Mouse (Mus musculus) erythroblast, adult 5-6 weeks (primary cell): ENCODE data around the gene Strc. TPM values are rescaled to one million over a fixed set of nuclear protein-coding genes. Genes with fewer than 3 reads are reported as not detected.
A peak's percentile ranks its signal among the peaks of the same experiment; 100 is the strongest.

Experiments
- ATAC-seq: replicated peaks from 2 replicates; pipeline ENCODE4 v1.8.0; 2016; ENCODE audit warnings: moderate number of reproducible peaks, mild to moderate bottlenecking, moderate TSS enrichment, inconsistent platforms; ENCODE audit not compliant: poor library complexity, low FRiP score, severe bottlenecking
- total RNA-seq, 2 experiments: library from RNA; stranded (forward) in 1 of 2; stranded (reverse) in 1 of 2; fragments of 150-400 nt in 1 of 2; fragments of 200-764, 138-1000 nt in 1 of 2; gene quantifications; 2 replicates each; pipeline versions ENCODE4 v1.2.3 to v1.2.4; 2015 to 2017; ENCODE audit warnings: low replicate concordance in 2 of 2

Gene Strc
- total RNA-seq, 2 experiments from 2014 or later: not detected

DNA sequence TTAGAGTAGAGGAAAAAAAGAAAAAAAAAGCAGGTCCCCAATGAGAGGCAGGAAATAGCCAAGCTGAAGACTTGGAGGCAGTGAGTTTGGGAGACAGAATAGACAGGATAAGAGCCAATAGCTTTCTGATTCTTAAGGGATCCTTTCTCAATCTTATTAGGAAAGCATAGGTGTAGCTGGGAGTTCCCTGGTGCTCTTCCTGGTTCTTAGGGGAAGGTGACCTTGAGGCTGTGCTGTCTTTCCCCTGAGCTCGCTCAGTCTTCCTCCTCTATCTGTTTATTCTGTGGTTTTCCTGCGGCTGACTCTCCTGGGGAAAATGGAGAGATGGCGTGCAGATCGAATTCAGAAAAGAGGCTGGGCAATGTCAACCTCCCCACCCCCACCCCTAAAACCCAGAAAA lies 29.0 kb downstream of the Strc start:
- ATAC-seq: no peak

DNA sequence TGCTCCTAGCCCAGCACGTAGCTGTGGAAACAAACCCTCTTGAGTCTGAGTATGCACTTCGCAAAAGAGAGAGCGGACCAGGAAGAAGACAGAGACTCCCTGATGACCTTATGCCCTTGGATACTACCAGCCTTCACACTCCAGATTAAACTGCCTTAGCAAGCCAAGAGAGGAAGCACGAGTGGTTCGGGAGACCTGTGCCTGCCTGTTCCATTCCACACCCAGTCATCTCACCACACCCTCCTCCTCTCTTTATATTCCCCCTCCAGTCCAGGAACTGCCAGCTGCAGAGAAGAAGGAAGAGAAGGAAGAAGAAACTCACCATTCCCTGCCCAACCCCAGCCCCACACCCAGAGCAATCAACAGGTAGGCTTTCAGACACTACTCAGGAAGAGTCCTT lies 29.5 kb downstream of the Strc start, which contains the start of gene Ckmt1:
Gene Ckmt1 (plus strand): TSS at position 221 of the 400 bp plus-strand sequence.
- no peak for ATAC-seq

DNA sequence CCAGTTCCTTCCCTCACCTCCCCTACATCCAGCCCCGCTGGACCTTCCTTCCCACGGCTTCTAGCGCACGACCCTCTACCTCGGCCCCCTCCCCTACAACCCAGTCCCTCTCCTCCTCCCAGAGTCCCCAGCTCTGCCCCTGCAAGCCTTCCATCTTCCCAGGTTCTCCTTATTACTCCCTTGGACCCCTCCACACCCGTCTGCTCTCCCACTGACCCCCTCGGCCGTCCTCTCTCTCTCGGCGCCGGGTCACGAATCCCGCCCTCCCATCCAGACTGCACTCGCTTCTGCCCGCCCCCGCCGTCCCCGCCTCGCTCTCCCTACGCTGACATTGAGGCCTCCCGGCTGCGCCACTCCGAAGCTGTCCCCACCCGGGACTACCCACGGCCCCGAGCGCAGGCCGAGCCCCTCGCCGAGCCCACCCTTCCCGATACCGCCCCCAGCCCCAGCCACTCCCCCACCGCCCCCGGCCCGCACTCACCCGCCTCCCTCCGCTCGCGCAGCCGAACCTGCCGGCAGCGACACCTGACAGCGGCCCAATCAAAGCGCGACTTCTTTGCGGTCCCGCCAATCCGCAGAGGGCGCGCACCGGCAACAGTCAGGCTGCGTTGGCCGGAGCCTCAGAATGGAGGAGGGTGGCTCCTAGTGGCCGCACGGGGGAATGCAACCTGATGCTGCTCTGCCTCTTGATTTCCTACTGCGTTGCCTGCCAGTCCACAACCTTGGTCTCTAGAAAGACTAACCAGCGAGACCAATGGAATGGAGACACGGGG lies 32.0 kb downstream of the Strc start, which contains the start of gene Ppip5k1:
Gene Ppip5k1 (minus strand): TSS at position 577 of the 773 bp plus-strand sequence.
- ATAC-seq: peak; percentile 96

DNA sequence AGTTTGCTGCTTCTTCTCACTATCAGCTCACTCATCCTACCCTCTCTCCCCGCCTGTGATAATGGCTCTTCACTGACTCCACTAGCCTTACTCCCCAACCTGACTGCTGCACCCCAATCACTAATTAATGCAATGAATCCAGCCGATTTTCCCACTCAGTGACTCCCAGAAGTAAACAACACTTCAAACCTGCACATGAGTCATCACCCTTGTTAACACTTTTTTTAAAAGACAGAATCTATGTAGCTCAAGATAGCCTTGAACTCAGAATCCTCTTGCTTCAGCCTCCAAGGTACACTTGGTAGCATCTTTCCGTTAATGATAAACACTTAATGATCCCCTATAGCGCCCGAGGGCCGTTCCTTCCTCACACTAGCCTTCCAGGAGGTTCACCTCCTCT lies 32.6 kb downstream of the Strc start:
- no peak for ATAC-seq

DNA sequence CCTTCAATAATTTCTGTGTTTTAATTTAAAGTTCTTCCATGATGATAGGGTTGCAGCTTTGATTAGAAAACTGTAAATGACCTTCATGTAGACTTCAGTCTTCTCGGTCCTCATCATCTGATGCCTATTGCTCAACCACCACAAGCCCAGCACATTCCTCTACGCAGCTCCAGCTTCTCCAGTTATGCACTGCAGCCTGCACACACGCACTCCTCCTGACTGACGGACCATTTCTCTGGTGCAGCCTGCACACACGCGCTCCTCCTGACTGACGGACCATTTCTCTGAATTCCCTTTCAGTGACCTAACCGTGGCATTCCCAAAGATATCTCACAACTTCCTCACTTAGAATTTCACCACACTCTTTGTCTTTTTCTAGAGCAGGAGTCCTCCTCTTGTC lies 33.8 kb downstream of the Strc start:
- no peak for ATAC-seq

DNA sequence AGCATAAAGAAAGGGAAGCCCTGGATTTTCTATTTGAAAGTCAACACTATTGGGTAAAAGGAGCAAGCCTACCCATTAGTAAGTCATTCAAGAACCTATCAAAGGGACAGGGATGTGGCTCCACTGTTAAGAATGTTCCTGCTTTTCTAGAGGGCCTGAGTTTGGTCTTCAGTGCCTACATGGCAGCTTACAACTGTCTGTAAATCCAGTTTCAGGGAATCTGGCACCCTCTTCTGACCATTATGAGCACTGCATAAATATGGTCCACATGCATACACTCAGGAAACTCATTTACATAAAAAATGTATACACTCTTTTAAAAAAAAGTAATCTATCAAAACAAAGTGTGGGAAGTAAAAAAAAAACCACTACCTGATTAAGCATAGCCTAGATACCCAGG lies 47.9 kb downstream of the Strc start:
- no peak for ATAC-seq

DNA sequence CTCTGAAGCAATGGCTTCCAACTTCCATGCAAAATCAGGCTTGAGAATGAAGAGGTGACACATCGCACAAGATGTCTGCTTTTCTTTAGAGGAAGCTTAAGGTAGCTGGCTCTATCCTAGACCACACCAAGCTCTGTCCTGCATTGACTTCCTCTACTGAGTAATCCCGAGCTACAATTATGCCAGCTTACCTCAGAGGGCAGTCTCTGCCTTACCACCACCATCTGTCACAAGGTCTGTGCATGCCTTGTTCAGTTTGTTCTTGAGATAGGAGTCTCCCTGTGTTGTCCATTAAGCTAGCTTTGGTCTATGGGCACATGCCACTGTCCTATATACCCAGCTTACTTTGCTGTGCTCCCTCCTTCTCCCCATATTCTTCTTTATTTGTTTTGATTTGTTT lies 57.5 kb downstream of the Strc start:
- no peak for ATAC-seq

DNA sequence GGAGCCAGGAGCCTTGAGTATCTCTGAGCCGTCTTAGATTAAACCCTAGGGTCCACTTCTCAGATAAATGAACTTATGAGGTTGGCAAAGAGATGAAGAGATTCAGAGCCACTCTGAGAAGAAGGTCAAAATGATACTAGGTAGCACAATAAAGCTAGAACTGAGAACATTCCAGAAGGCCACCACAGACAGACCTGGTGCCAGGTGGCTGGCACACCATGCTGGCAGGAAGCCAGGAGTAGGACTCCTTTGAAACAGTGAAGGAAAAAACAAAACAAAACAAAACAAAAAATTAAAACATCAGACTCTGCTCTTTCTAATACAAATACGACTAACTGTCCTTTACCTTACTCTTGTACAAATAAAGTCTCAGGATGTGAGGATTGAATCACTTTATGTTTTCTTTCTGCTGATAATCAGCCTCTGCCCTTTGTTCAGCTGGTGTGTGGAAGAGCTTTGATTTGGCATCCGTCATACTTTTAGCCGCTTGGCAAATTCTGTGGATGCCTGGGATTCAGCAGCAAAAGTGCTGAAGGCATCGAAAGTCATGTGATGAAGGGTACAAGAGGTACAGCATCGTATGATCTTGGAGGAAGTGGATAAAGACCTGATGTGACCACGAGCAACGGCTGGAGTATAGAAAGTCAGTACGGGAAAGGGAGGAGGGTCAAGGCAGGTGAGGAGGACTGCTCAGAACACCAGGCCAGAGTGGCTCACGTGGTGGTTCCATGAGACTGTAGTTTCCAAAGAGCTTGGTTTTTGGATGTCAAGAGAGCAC lies 63.1 kb downstream of the Strc start:
- ATAC-seq: no peak

DNA sequence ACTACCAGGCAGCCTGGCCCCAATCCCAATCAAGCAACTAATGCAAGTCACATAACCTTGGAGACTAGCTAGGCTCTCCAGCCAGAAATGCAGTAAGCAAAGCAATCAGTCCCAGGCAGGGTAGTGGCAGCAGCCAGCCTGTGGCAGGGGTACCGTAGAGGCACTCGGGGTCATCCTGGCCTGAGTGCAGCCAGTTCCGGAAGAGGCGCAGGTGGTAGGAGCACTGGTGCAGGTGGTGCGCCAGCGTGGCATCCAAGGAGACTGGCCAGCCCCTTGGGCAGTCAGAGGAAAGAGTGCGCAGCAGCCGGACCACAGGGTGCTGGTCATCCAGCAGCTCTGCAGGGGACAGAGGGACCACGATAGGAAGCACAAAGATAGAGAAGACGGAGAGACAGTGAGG lies 63.9 kb downstream of the Strc start:
- no peak for ATAC-seq

DNA sequence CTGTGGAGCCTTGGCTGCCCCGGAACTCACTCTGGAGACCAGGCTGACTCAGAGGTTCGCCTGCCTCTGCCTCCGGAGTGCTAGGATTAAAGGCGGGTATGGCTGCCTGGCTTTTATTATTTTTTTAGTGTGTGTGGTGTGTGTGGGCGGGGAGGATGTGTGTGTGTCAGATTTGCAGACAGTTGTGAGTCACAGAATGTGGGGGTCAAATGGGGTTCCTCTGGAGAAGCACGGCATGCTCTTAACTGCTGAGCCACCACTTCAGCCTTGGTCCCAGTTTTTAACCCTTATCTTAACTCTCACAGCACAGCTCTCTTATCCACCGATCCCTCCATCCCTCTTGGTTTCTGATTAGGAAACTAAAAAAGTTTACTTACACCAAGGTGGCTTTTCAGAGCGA lies 70.7 kb downstream of the Strc start:
- no peak for ATAC-seq

Other genes starting within 250 kb of the Strc start
- gene Adal, start 246.7 kb downstream of the Strc start, total RNA-seq (2015; ENCODE audit: low replicate concordance): 1.2 and 3.3 TPM in 2 replicates
- 4.6 and 7.8 TPM in 2 replicates for gene Adal, start 246.7 kb downstream of the Strc start, total RNA-seq (2017; ENCODE audit: low replicate concordance)
- gene Lcmt2, start 246.5 kb downstream of the Strc start, total RNA-seq (2015; ENCODE audit: low replicate concordance): 1.7 and 2.5 TPM in 2 replicates
- 2.0 and 4.0 TPM in 2 replicates for gene Lcmt2, start 246.5 kb downstream of the Strc start, total RNA-seq (2017; ENCODE audit: low replicate concordance)
- gene Tubgcp4, start 216.5 kb downstream of the Strc start, total RNA-seq (2015; ENCODE audit: low replicate concordance): 16.3 and 22.2 TPM in 2 replicates
- gene Tubgcp4, start 216.5 kb downstream of the Strc start, total RNA-seq (2017; ENCODE audit: low replicate concordance): 11.7 and 19.1 TPM in 2 replicates
- 8.8 and 13.3 TPM in 2 replicates for gene Zscan29, start 216.0 kb downstream of the Strc start, total RNA-seq (2015; ENCODE audit: low replicate concordance)
- 11.3 and 12.9 TPM in 2 replicates for gene Zscan29, start 216.0 kb downstream of the Strc start, total RNA-seq (2017; ENCODE audit: low replicate concordance)
- 11.1 and 27.9 TPM in 2 replicates for gene Trp53bp1, start 115.8 kb downstream of the Strc start, total RNA-seq (2015; ENCODE audit: low replicate concordance)
- gene Trp53bp1, start 115.8 kb downstream of the Strc start, total RNA-seq (2017; ENCODE audit: low replicate concordance): 44.8 and 96.0 TPM in 2 replicates
- not detected in 2 replicates for gene Map1a, start 97.6 kb downstream of the Strc start, total RNA-seq (2015; ENCODE audit: low replicate concordance)
- 0.14 TPM in 1 of 2 replicates, not detected in the other for gene Map1a, start 97.6 kb downstream of the Strc start, total RNA-seq (2017; ENCODE audit: low replicate concordance)
- gene Ppip5k1, start 31.8 kb downstream of the Strc start, total RNA-seq (2015; ENCODE audit: low replicate concordance): 2.7 and 5.2 TPM in 2 replicates
- gene Ppip5k1, start 31.8 kb downstream of the Strc start, total RNA-seq (2017; ENCODE audit: low replicate concordance): 9.8 and 10.1 TPM in 2 replicates
- gene Ckmt1, start 29.5 kb downstream of the Strc start, total RNA-seq (2015; ENCODE audit: low replicate concordance): not detected in 2 replicates
- gene Ckmt1, start 29.5 kb downstream of the Strc start, total RNA-seq (2017; ENCODE audit: low replicate concordance): 0.26 TPM in 1 of 2 replicates, not detected in the other
- gene Pdia3, start 26.6 kb upstream of the Strc start, total RNA-seq (2015; ENCODE audit: low replicate concordance): 80.1 and 87.8 TPM in 2 replicates
- 66.2 and 70.2 TPM in 2 replicates for gene Pdia3, start 26.6 kb upstream of the Strc start, total RNA-seq (2017; ENCODE audit: low replicate concordance)
- 2.9 TPM in 1 of 2 replicates, not detected in the other for gene Catsper2, start 26.6 kb upstream of the Strc start, total RNA-seq (2015; ENCODE audit: low replicate concordance)
- 2.2 TPM in 1 of 2 replicates, not detected in the other for gene Catsper2, start 26.6 kb upstream of the Strc start, total RNA-seq (2017; ENCODE audit: low replicate concordance)
- not detected in 2 replicates for gene Ell3, start 57.1 kb upstream of the Strc start, total RNA-seq (2015; ENCODE audit: low replicate concordance)
- not detected in 2 replicates for gene Ell3, start 57.1 kb upstream of the Strc start, total RNA-seq (2017; ENCODE audit: low replicate concordance)
- gene Serf2, start 62.0 kb upstream of the Strc start, total RNA-seq (2015; ENCODE audit: low replicate concordance): 50.9 and 58.1 TPM in 2 replicates
- gene Serf2, start 62.0 kb upstream of the Strc start, total RNA-seq (2017; ENCODE audit: low replicate concordance): 40.6 and 55.3 TPM in 2 replicates
- gene Hypk, start 66.1 kb upstream of the Strc start, total RNA-seq (2015; ENCODE audit: low replicate concordance): 27.7 and 28.2 TPM in 2 replicates
- gene Hypk, start 66.1 kb upstream of the Strc start, total RNA-seq (2017; ENCODE audit: low replicate concordance): 22.3 and 31.5 TPM in 2 replicates
- gene Serinc4, start 69.6 kb upstream of the Strc start, total RNA-seq (2015; ENCODE audit: low replicate concordance): not detected in 2 replicates
- 0.68 TPM in 1 of 2 replicates, not detected in the other for gene Serinc4, start 69.6 kb upstream of the Strc start, total RNA-seq (2017; ENCODE audit: low replicate concordance)
- 6.9 and 16.3 TPM in 2 replicates for gene Mfap1b, start 86.9 kb upstream of the Strc start, total RNA-seq (2015; ENCODE audit: low replicate concordance)
- gene Mfap1b, start 86.9 kb upstream of the Strc start, total RNA-seq (2017; ENCODE audit: low replicate concordance): 20.6 and 22.9 TPM in 2 replicates
- gene Mfap1a, start 119.5 kb upstream of the Strc start, total RNA-seq (2015; ENCODE audit: low replicate concordance): 12.1 and 15.3 TPM in 2 replicates
- 11.7 and 15.1 TPM in 2 replicates for gene Mfap1a, start 119.5 kb upstream of the Strc start, total RNA-seq (2017; ENCODE audit: low replicate concordance)
- gene Wdr76, start 119.6 kb upstream of the Strc start, total RNA-seq (2015; ENCODE audit: low replicate concordance): 11.9 and 13.8 TPM in 2 replicates
- 19.2 and 25.5 TPM in 2 replicates for gene Wdr76, start 119.6 kb upstream of the Strc start, total RNA-seq (2017; ENCODE audit: low replicate concordance)